Mouse (Mus musculus) central nervous system, embryonic 14 days (tissue): ENCODE results near the gene Ccdc146. TPM values are rescaled to one million over a fixed set of nuclear protein-coding genes. Genes with fewer than 3 reads are reported as not detected.

ENCODE experiments used
- polyA plus RNA-seq: library from polyadenylated mRNA; depleted of rRNA; stranded (reverse); fragments of >200 nt; gene quantifications from 2 replicates; pipeline ENCODE4 v1.2.3, GENCODE M21; 2012; rRNA removed

Gene Ccdc146
- 0.40 and 0.77 TPM in 2 replicates for polyA plus RNA-seq

GRCm38 (mm10) chr5:21424614-21425602 lies at the start of gene Ccdc146, which contains the start of gene Fam185a:
Gene Ccdc146 (minus strand): TSS chr5:21424677.
Gene Fam185a (plus strand): TSS chr5:21424958.

GRCm38 (mm10) chr5:21372493-21373179 lies 51.8 kb downstream of the Ccdc146 start, which contains the start of gene Fgl2:
Gene Fgl2 (plus strand): TSS chr5:21372642.

Other genes starting within 250 kb of the Ccdc146 start
- gene Gsap, start 238.4 kb downstream of the Ccdc146 start, polyA plus RNA-seq: 8.6 and 9.9 TPM in 2 replicates
- gene Fgl2, start 52.0 kb downstream of the Ccdc146 start, polyA plus RNA-seq: 1.7 and 2.6 TPM in 2 replicates
- gene Fam185a, start 281 bp upstream of the Ccdc146 start, polyA plus RNA-seq: 4.0 and 5.0 TPM in 2 replicates
- gene Lrrc17, start 118.9 kb upstream of the Ccdc146 start, polyA plus RNA-seq: 10.1 and 35.2 TPM in 2 replicates
- gene Fbxl13, start 221.0 kb upstream of the Ccdc146 start, polyA plus RNA-seq: 0.38 and 0.52 TPM in 2 replicates
- gene Armc10, start 221.1 kb upstream of the Ccdc146 start, polyA plus RNA-seq: 91.0 and 113 TPM in 2 replicates